Mouse (Mus musculus): Measurements from ENCODE around the gene Olfr329-ps. TPM values are rescaled to one million over a fixed set of nuclear protein-coding genes. Genes with fewer than 3 reads are reported as not detected.
"Not testable (repeated sequence)": the region's sequence is repeated elsewhere in the genome, so short reads cannot be mapped to it uniquely, and the experiment has no call there.

Olfr329-ps gene
- not detected in 2 replicates for total RNA-seq (2017)

- no peak for ATAC-seq (replicated peaks in 1 of 2; ENCODE audit: insufficient read depth in 1 of 2, low FRiP score in 2 of 2, low TSS enrichment in 1 of 2, low read depth in 1 of 2, poor library complexity in 2 of 2, severe bottlenecking in 2 of 2)
Measured at GRCm38 (mm10) chr11:58546322-58546721, at the start of gene Olfr329-ps. Gene Olfr329-ps (minus strand): TSS chr11:58546422.

DNA sequence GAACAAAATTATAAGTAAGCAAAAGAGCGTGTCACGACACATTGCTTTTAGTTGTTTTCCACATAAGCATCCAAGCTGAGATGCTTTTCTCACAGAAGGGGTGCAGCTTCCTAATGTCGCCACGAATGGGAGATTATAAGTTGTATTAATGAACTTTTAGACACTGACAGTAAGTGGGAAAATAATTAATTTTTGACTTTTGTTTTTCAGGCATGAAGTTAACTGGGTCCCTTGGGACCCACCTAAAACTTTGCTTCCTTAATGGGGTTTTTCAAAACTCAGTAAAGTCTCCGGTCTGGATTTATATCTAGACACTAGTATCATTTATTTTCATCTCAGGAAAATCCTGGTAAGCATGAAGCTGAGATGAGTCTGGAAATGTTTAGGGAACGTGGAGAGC, 48.6 kb upstream of the Olfr329-ps start, which contains the start of gene Olfr324:
Gene Olfr324, plus strand, starts transcription at position 301 of the 400 bp plus-strand sequence.
- ATAC-seq (replicated peaks in 1 of 2; ENCODE audit: insufficient read depth in 1 of 2, low FRiP score in 2 of 2, low TSS enrichment in 1 of 2, low read depth in 1 of 2, poor library complexity in 2 of 2, severe bottlenecking in 2 of 2): no peak

DNA sequence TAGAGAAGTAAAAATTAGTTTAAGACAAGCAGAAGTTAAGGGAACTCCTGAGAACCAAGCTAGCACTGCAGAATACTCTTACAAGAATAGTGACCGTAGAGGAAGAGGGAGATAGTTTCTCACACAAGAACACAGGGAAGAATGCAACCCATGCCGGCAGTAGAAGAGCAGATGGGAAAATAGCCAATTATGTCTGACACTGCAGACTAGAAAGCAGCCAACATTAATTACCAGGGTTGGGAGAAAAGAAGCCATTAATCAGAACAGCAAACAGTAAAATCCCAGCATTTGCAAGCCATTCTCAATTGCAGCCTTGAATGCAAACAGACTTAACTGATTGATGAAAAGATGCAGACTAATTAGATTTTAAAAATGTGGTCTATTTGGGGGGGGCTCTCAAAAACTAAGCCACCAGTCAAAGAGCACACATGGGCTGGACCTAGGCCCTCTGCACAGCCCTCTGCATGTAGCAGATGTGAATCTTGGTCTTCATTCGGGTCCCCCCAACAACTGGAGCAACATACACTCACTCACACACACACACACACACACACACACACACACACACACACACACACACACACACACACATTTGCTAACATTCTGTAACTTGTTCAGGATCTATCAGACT, 42.5 kb upstream of the Olfr329-ps start:
- no peak for ATAC-seq (replicated peaks in 1 of 2; ENCODE audit: insufficient read depth in 1 of 2, low FRiP score in 2 of 2, low TSS enrichment in 1 of 2, low read depth in 1 of 2, poor library complexity in 2 of 2, severe bottlenecking in 2 of 2)

DNA sequence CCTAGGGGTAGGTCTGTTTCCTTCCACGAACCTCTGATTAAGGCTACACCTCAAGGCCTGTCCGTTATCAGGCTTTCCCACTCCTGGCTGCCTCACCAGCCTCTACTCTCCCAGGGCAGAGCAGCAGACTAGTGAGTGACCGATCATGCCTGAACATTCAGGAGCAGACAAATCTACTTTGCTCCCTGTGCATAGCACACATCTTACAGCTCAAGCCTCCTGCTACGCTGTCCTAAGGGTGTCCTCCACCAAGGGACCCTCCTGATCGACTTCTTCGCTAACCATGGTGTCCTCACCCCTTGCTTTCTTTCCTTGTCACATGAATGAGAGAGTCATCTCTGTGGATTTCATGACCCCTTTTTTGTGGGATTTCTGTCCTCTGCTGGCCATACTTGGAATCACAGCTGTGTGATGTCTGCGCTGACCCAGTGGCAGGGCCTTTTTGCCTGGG, 41.7 kb upstream of the Olfr329-ps start:
- ATAC-seq (replicated peaks in 1 of 2; ENCODE audit: insufficient read depth in 1 of 2, low FRiP score in 2 of 2, low TSS enrichment in 1 of 2, low read depth in 1 of 2, poor library complexity in 2 of 2, severe bottlenecking in 2 of 2): peak; percentile 37 to 39; a peak in 2 of 4 replicates

DNA sequence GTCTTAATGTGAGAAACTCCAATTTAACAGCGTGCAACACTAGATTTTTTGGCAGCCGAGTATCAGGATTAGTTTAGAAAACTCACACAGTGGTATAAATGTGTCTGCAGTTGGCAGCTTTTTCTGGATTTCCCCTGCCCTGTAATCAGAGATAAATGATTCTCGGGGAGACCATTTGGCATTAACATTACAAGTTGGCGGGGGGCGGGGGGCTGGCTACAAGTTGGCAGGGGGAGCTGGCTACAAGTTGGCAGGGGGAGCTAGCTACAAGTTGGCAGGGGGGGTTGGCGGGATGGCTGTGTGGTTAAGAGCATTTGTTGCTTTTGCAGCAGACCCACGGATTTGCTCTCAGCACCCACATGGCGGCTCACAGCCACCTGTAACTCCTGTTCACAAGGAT, 32.4 kb upstream of the Olfr329-ps start:
- ATAC-seq (replicated peaks in 1 of 2; ENCODE audit: insufficient read depth in 1 of 2, low FRiP score in 2 of 2, low TSS enrichment in 1 of 2, low read depth in 1 of 2, poor library complexity in 2 of 2, severe bottlenecking in 2 of 2): no peak

- ATAC-seq (replicated peaks in 1 of 2; ENCODE audit: insufficient read depth in 1 of 2, low FRiP score in 2 of 2, low TSS enrichment in 1 of 2, low read depth in 1 of 2, poor library complexity in 2 of 2, severe bottlenecking in 2 of 2): no peak
Measured at GRCm38 (mm10) chr11:58577430-58577829, 31.2 kb upstream of the Olfr329-ps start, which contains the start of gene Olfr325. Gene Olfr325 (plus strand): TSS chr11:58577730.

DNA sequence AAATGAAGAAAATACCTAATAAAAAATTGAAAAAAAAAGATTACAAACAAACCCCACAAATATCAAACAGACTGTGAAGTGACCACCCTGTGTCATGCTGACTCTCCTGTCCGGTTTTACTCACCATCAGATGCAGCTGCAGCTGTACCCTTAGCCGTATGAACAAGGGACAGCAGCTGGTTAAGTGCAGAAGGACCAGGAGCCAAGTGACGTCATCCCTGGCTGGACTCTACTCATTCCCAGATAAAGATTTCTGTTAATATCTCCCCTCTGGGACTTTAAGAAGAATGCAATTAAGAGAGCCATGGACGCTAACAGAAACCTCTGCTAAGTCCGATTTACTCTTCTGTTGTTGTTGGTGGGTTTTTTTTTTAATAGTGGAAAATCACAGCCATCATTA, 24.2 kb upstream of the Olfr329-ps start, which contains the start of gene Olfr224:
Gene Olfr224, minus strand, starts transcription at position 149 of the 400 bp plus-strand sequence.
- ATAC-seq (replicated peaks in 1 of 2; ENCODE audit: insufficient read depth in 1 of 2, low FRiP score in 2 of 2, low TSS enrichment in 1 of 2, low read depth in 1 of 2, poor library complexity in 2 of 2, severe bottlenecking in 2 of 2): no peak

GRCm38 (mm10) chr11:58555536-58555935, 9.3 kb upstream of the Olfr329-ps start, which contains the start of gene Olfr328:
Gene Olfr328 (minus strand): TSS chr11:58555636.
- ATAC-seq (replicated peaks in 1 of 2; ENCODE audit: insufficient read depth in 1 of 2, low FRiP score in 2 of 2, low TSS enrichment in 1 of 2, low read depth in 1 of 2, poor library complexity in 2 of 2, severe bottlenecking in 2 of 2): no peak

DNA sequence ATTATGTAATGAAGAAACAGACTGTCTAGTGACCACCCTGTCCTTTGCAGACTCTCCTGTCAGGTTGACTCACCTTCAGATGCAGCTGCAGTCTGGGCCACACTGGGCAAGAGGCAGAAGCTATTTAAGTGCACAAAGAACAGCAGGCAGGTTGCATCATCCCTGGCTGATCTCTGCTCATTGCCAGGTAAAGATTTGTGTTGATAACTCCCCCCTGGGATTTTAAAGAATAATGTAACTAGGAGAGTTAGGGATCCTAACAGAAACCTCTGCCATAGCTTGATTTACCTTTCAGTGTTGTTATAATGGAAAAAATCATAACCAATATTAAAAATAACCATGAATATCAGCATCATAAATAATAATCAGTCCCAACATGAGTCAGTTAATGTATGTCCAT, 11.5 kb downstream of the Olfr329-ps start, which contains the start of gene Olfr330:
Gene Olfr330, minus strand, starts transcription at position 101 of the 400 bp plus-strand sequence.
- not testable (repeated sequence) for ATAC-seq (replicated peaks in 1 of 2; ENCODE audit: insufficient read depth in 1 of 2, low FRiP score in 2 of 2, low TSS enrichment in 1 of 2, low read depth in 1 of 2, poor library complexity in 2 of 2, severe bottlenecking in 2 of 2)

- ATAC-seq (replicated peaks in 1 of 2; ENCODE audit: insufficient read depth in 1 of 2, low FRiP score in 2 of 2, low TSS enrichment in 1 of 2, low read depth in 1 of 2, poor library complexity in 2 of 2, severe bottlenecking in 2 of 2): not testable (repeated sequence)
Measured at GRCm38 (mm10) chr11:58519756-58520155, 26.5 kb downstream of the Olfr329-ps start.

DNA sequence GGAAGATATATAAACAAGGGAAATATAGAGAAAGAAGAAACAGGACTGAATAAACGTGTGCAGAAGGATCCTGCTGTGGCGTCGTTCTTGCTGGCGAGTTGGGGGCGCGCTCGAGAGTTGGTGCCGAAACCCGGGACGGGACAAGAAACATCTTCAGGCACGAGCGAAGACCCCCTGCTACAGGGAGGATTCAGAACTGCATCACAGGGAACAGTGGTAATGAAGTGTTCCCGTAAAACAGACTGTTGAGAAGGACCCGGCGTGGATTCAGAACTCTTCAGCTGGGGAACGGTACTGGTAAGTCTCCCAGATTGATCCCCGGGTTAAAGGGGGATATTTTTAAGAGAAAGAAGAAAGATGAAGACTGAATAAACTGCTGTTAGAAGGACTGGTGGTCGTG, 27.3 kb downstream of the Olfr329-ps start:
- ATAC-seq (replicated peaks in 1 of 2; ENCODE audit: insufficient read depth in 1 of 2, low FRiP score in 2 of 2, low TSS enrichment in 1 of 2, low read depth in 1 of 2, poor library complexity in 2 of 2, severe bottlenecking in 2 of 2): not testable (repeated sequence)

DNA sequence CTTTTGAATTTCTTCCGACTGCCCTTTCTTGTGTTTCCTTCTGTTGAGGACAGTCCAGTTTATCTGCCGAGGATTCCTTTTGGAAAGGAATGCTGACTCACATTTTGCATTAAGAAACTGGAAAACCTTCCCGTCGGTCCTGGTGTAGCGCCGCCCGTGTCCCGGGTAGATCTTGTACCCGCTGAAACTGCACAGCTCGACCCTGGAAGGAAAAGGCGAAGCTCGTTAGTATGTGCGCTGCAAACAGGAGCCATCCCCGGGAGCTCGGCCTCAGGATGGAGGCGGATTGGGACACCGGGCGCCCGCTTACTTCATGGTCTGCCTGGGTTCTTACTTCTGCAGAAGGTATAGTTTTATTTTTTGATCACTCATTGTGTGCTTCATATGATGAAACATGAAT, 37.2 kb downstream of the Olfr329-ps start:
- ATAC-seq (replicated peaks in 1 of 2; ENCODE audit: insufficient read depth in 1 of 2, low FRiP score in 2 of 2, low TSS enrichment in 1 of 2, low read depth in 1 of 2, poor library complexity in 2 of 2, severe bottlenecking in 2 of 2): peak; percentile 32 to 53; a peak in 3 of 4 replicates

DNA sequence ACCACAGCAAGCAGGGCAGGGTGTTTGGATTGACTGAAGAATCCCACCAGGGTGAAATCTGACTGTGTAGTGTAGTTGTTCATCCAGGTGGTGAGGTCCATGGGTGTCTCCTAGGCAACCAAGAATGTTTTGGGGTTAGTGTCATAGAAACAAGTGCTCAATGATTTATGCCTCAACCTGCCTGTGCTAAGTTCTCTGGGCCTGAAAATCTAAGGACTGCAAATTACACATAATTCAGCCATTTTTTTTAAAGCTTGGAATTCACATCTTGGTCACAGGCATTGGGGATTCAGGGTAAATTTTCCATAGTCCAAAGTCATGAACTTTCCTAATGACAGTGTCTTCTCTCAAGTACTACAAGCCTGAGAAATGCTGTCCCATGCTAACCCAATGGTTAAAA, 43.8 kb downstream of the Olfr329-ps start, which contains the start of gene Olfr331:
Gene Olfr331, minus strand, starts transcription at position 101 of the 400 bp plus-strand sequence.
- not testable (repeated sequence) for ATAC-seq (replicated peaks in 1 of 2; ENCODE audit: insufficient read depth in 1 of 2, low FRiP score in 2 of 2, low TSS enrichment in 1 of 2, low read depth in 1 of 2, poor library complexity in 2 of 2, severe bottlenecking in 2 of 2)

GRCm38 (mm10) chr11:58499290-58499689, 46.9 kb downstream of the Olfr329-ps start:
- no peak for ATAC-seq (replicated peaks in 1 of 2; ENCODE audit: insufficient read depth in 1 of 2, low FRiP score in 2 of 2, low TSS enrichment in 1 of 2, low read depth in 1 of 2, poor library complexity in 2 of 2, severe bottlenecking in 2 of 2)

DNA sequence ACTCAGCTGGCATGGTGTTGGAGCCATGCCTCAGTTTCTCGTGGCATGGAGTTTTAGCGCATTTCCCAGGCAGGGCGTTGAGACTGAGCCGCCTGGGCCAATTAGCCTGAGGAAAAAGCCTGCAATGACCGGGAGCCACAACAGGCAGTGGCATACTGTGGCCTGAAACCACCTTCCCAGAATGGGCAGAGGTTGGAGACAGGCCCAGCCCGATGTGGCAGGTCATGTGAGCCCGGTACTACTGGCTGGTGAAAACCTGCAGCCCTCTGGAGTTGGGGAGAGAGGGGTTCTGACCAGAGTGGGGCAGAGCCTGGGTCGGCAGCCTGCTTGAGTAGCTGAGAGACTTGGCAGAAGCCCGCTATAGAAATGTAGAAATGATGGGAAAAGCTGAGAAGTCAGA, 47.5 kb downstream of the Olfr329-ps start:
- ATAC-seq (replicated peaks in 1 of 2; ENCODE audit: insufficient read depth in 1 of 2, low FRiP score in 2 of 2, low TSS enrichment in 1 of 2, low read depth in 1 of 2, poor library complexity in 2 of 2, severe bottlenecking in 2 of 2): no peak

- no peak for ATAC-seq (replicated peaks in 1 of 2; ENCODE audit: insufficient read depth in 1 of 2, low FRiP score in 2 of 2, low TSS enrichment in 1 of 2, low read depth in 1 of 2, poor library complexity in 2 of 2, severe bottlenecking in 2 of 2)
Measured at GRCm38 (mm10) chr11:58492455-58492854, 53.8 kb downstream of the Olfr329-ps start, which contains the start of gene Olfr332. Gene Olfr332 (minus strand): TSS chr11:58492555.
